Mouse (Mus musculus) neural tube, embryonic 12.5 days (tissue): ENCODE measurements around the gene Mthfr. TPM values are rescaled to one million over a fixed set of nuclear protein-coding genes. Genes with fewer than 3 reads are reported as not detected.

ENCODE experiments used
- ATAC-seq: fragments of 200-750 bp; cut with Nextera tagmentation; 2 replicates; pipeline ENCODE4 v1.8.0; 2017; ENCODE audit warnings: low read depth, mild to moderate bottlenecking, moderate TSS enrichment, moderate library complexity; ENCODE audit not compliant: low FRiP score
- H3K27ac ChIP-seq: fragments of 300-500 bp; sonication (generic); 2 replicates; pipeline ENCODE4 v1.5.1; 2016
- H3K27me3 ChIP-seq: fragments of 300-500 bp; sonication (generic); replicated peaks from 2 replicates; pipeline ENCODE4 v1.6.1; 2016; ENCODE audit warnings: mild to moderate bottlenecking
- H3K36me3 ChIP-seq: fragments of 300-500 bp; sonication (generic); 2 replicates; pipeline ENCODE4 v1.6.1; 2016; ENCODE audit warnings: mild to moderate bottlenecking
- H3K4me1 ChIP-seq: fragments of 300-500 bp; sonication (generic); 2 replicates; pipeline ENCODE4 v1.6.1; 2016
- H3K4me2 ChIP-seq: fragments of 300-500 bp; sonication (generic); replicated peaks from 2 replicates; pipeline ENCODE4 v1.6.1; 2016; ENCODE audit warnings: mild to moderate bottlenecking
- H3K4me3 ChIP-seq: fragments of 300-500 bp; sonication (generic); 2 replicates; pipeline ENCODE4 v1.5.1; 2016
- H3K9ac ChIP-seq: fragments of 300-500 bp; sonication (generic); 2 replicates; pipeline ENCODE4 v1.6.1; 2016; ENCODE audit warnings: mild to moderate bottlenecking
- H3K9me3 ChIP-seq: fragments of 300-500 bp; sonication (generic); 2 replicates; pipeline ENCODE4 v1.6.1; 2016; ENCODE audit warnings: mild to moderate bottlenecking
- WGBS: fragments of 180-500 bp; shearing (Covaris S2); methylation state at CpG from one replicate; pipeline ENCODE4 v1.1.7; 2016; 5-methylcytosine and 5-hydroxymethylcytosine counted together
- polyA plus RNA-seq: library from polyadenylated mRNA; unstranded; fragments of >200 nt; fragmentation: Nextera tagmentation; extraction: Ambion mirVana; gene quantifications from 2 replicates; pipeline ENCODE4 v1.2.1, GENCODE M21; 2016

Gene Mthfr
- polyA plus RNA-seq, 1 experiment from 2014 or later, result 30.7 TPM

DNA sequence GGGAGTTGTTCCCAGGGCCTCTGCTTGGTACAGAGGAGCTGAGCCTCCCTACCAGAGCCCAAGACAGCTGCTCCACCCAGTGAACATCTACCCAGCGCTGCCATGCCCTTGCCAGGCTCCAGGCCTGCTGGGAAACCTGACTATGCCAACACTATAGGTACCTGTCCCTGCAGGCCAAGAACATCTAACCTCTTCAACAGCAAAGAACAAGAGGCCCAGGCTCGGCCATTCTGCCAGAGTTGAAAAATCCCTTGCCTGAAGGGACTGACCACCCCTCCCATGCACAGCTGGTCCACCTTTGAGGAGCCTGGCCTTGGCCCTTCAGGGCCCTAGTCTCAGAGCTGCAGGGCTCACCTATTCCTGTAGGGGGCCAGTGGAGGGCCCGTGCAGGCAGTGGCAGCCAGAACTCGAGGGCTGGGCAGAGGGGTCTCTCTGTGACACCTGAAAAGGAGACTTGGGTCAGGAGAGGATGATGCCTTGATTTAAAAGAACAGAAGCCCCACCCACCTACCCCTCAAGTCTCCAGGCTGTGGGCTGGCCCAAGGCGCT, 18.9 kb downstream of the Mthfr start:
- ATAC-seq, result no peak

DNA sequence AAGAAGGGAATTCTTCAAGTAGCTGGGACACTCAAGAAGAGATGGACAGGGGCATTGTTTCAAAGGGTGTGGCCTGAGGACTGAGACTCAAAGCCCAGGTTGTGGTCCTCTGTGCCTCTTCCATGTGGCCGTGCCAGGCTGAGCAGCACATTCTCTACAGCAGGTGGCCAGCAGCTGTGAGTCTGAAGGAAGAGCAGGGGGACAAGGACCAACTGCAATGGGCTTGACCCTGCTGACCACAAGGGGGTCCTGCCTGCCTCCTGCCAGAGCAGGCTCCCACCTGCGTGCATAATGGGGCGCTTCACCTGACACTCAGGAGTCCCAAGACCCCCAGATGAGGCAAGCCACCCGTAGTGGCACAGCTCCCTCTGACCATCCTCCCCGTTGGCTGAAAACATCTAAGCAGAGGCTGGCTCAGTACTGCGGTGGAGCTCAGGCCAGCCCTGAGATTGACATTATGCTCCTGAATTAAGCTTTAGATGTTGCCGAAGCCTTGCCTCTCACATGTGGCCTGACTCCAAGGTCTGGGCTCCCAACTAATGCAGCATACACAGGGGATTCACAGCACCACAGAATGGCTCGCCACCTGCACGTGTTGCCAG, 19.4 kb downstream of the Mthfr start:
- no peak for ATAC-seq
- WGBS, result 92% methylated on average over 9 of the region's 9 CpGs
- Histone ChIP-seq H3K4me1 (no peaks in the 10 kb centered on the region), H3K36me3 (peaks cover 58% of the 10 kb centered on the region), H3K4me3 (no peak overlapping the region), H3K27ac (no peak overlapping the region), H3K9ac (no peak overlapping the region), H3K27me3 (no peaks in the 10 kb centered on the region), H3K4me2 (no peak overlapping the region), H3K9me3 (no peaks in the 10 kb centered on the region)

More for the DNA sequence above, 18.9 kb downstream of the Mthfr start:
- no peaks in the 10 kb centered on the region for H3K9me3 ChIP-seq
- WGBS, result 72% methylated on average over 5 of the region's 5 CpGs
- no peak overlapping the region for H3K27ac ChIP-seq
- no peak overlapping the region for H3K4me2 ChIP-seq
- no peaks in the 10 kb centered on the region for H3K27me3 ChIP-seq
- H3K9ac ChIP-seq, result no peak overlapping the region
- H3K4me3 ChIP-seq, result no peak overlapping the region
- peaks cover 64% of the 10 kb centered on the region for H3K36me3 ChIP-seq
- H3K4me1 ChIP-seq, result no peaks in the 10 kb centered on the region

DNA sequence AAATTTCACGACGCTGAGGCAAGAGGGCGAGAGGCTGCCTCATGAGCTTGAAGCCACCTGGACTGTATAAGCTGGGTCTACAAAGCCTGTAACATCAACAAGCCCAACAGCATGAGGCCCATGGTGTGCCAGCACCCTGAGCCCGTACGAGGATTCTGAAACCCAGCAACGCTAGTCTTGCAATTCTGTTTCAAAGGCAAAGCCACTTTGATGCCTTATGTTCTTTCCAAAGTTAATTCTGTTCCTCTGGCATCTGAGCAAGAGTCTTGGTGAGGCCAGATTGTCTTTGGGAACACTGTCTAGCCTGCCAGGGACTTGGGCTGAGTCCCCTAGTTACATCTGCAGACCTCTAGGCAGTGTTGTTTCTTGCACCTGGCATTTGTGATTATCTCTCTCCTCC, 20.1 kb downstream of the Mthfr start:
- 95% methylated on average over 6 of the region's 6 CpGs for WGBS
- Histone ChIP-seq H3K36me3 (peaks cover 51% of the 10 kb centered on the region), H3K27me3 (no peaks in the 10 kb centered on the region), H3K4me1 (no peaks in the 10 kb centered on the region), H3K4me3 (no peak overlapping the region), H3K9ac (no peak overlapping the region), H3K4me2 (no peak overlapping the region), H3K9me3 (no peaks in the 10 kb centered on the region), H3K27ac (no peak overlapping the region)
- ATAC-seq, result no peak

DNA sequence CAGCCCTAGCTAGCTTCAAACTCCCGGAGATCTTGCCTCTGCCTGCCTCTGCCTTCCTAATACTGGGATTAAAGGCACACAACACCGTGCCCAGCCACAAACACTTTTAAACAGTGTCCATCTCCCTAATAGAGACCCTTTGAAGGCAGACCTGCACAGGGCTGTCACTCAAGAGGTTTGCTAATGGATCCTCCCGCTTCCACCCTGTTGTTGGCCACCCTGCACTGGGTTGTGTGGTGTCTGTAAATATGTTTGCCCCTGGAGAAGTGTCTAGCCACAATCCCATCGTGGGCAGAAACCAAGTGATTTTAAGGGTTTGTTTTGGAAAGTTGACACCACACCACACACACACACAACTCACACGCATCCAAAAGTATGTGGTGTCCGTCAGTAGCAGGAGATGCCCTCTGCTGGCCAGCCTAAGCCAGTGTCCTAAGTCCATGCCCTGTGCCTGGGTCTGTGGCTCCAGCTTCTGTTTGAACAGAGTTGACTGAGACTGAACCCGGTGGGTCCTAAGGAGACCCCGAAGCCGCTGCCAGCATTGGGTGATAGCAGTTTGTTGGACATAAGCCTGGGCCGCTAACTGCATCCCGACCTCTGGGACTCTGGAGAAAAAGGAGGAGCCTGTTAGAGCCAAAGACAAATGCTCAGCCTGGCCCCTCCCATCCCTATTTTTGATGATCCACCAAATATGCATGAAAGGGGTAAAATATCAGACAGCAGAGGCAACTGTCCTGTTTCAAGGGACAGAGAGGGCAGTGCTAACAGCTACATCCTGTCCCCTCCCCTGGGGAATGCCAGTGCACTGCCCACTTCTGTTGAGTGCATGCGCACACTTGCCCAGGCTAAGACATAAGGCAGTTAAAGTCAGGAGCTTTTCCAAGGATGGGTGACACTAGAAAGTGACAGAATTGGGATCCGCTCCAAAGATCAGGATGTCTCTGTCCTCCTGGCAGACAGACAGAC, 21.5 kb downstream of the Mthfr start:
- Histone ChIP-seq H3K27ac (no peak overlapping the region), H3K36me3 (peaks cover 39% of the 10 kb centered on the region), H3K4me1 (no peaks in the 10 kb centered on the region), H3K9ac (no peak overlapping the region), H3K4me2 (no peak overlapping the region), H3K27me3 (no peaks in the 10 kb centered on the region), H3K4me3 (no peak overlapping the region), H3K9me3 (no peaks in the 10 kb centered on the region)
- ATAC-seq, result peak; percentile 53; the same call in 1 of the 2 replicates
- WGBS, result 56% methylated on average over 13 of the region's 13 CpGs

DNA sequence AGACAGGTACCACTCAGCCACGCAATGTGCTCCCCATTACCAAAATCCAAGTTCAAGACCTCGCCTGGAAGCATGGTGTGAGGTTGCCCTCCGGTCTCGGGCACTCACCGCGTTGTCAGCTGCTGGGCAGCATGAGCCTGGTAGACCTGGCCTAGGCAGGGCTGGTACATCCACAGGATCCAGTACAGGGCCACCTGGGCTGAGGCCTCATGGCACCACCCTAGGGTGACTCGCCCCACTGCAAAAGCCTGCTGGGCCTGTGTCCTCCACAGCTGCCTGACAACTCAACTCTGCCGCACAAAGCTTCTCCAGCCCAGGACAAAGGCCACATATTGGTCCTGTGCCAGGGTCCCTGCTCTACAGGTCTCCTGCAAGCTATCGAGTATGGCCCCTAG, 22.2 kb downstream of the Mthfr start:
- H3K9ac ChIP-seq, result no peak overlapping the region
- no peaks in the 10 kb centered on the region for H3K9me3 ChIP-seq
- H3K27me3 ChIP-seq, result no peaks in the 10 kb centered on the region
- no peak overlapping the region for H3K4me3 ChIP-seq
- H3K4me1 ChIP-seq, result peaks cover 2% of the 10 kb centered on the region; the same call in 1 of the 2 replicates
- H3K4me2 ChIP-seq, result no peak overlapping the region
- 90% methylated on average over 9 of the region's 9 CpGs for WGBS
- peaks cover 32% of the 10 kb centered on the region for H3K36me3 ChIP-seq
- no peak for ATAC-seq
- H3K27ac ChIP-seq, result no peak overlapping the region

DNA sequence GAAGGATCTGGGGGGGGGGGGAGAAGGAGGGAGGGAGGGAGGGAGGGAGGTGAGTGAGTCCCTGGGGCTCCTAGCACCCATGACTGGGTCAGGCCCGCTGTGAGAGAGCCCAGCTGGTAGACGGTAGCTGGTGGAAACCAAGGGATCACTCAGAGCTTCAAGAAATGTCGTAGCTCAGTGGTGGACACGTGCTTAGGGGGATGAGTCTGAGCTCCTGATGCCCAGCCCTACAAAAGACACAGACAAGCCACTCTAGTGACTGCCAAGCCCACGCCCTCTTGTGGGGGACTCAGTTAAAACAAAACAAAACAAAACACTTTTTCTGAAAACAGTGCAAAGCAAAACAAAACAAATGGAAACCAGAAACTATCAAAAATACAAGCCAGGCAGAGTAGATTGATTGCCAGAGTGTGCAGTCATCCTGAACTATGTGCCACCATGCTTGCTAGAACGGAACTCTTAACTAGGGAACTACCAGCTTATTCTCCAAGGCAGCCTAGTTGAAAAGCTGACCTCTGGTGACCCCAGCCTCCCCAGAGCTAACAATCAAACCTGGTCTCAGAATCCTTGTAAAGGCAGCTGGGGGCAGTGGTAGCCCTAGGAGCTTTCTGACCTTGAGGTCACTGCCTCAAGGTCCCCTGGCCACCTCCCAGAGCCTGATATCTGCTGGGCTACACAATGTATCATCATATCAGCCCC, 27.0 kb downstream of the Mthfr start:
- Histone ChIP-seq H3K4me3 (no peak overlapping the region), H3K4me1 (peaks cover 3% of the 10 kb centered on the region; the same call in 1 of the 2 replicates), H3K9ac (no peak overlapping the region), H3K27me3 (no peaks in the 10 kb centered on the region), H3K4me2 (no peak overlapping the region), H3K36me3 (no peaks in the 10 kb centered on the region), H3K27ac (no peak overlapping the region), H3K9me3 (no peaks in the 10 kb centered on the region)
- ATAC-seq, result 0 out of 2 replicates have a peak, but pooled peaks have one; percentile 26
- 41% methylated on average over 6 of the region's 6 CpGs for WGBS

DNA sequence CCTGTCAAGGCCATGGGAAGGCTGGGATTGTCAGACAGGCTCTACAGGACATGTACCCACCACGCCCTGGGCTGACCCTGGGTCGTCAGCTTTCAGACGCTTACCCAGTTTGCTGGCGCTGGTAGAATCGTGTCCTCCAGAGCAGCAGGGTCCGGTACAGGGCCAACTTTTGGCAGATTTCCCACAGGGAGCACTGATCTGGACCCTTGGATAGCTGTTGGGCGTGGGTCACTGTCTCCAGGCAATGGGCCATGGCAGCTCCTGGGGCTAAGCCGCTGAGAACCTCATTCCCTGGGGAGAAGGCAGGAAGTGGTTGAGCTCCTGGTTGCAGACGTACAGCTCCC, 27.5 kb downstream of the Mthfr start:
- no peaks in the 10 kb centered on the region for H3K36me3 ChIP-seq
- WGBS, result 61% methylated on average over 9 of the region's 9 CpGs
- no peak overlapping the region for H3K9ac ChIP-seq
- H3K4me1 ChIP-seq, result peaks cover 3% of the 10 kb centered on the region; the same call in 1 of the 2 replicates
- no peak for ATAC-seq
- no peak overlapping the region for H3K4me2 ChIP-seq
- no peaks in the 10 kb centered on the region for H3K27me3 ChIP-seq
- no peak overlapping the region for H3K4me3 ChIP-seq
- no peaks in the 10 kb centered on the region for H3K9me3 ChIP-seq
- no peak overlapping the region for H3K27ac ChIP-seq

DNA sequence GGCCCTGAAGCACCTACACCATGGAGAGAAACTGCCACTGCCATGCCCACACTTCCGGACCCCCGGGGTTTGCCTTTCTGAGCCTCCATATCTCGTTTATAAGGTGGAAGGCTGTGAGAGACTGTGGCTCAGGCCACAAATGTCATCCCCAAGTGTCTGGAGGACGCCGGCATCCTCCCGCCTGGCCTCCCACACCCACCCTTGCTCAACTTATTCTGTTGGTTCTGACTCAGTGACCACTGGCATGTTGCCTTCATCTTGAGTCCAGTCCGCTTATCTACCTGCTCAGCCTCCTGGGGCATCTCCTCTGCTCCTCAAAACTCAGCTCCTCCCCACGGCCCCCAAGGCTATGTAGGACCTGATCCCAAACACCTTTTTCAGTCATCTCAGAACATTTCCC, 28.5 kb downstream of the Mthfr start:
- no peak for ATAC-seq
- Histone ChIP-seq H3K27ac (no peak overlapping the region), H3K36me3 (no peaks in the 10 kb centered on the region), H3K4me3 (no peak overlapping the region), H3K4me2 (no peak overlapping the region), H3K27me3 (no peaks in the 10 kb centered on the region), H3K9me3 (no peaks in the 10 kb centered on the region), H3K4me1 (peaks cover 3% of the 10 kb centered on the region; the same call in 1 of the 2 replicates), H3K9ac (no peak overlapping the region)
- WGBS, result 92% methylated on average over 8 of the region's 8 CpGs

DNA sequence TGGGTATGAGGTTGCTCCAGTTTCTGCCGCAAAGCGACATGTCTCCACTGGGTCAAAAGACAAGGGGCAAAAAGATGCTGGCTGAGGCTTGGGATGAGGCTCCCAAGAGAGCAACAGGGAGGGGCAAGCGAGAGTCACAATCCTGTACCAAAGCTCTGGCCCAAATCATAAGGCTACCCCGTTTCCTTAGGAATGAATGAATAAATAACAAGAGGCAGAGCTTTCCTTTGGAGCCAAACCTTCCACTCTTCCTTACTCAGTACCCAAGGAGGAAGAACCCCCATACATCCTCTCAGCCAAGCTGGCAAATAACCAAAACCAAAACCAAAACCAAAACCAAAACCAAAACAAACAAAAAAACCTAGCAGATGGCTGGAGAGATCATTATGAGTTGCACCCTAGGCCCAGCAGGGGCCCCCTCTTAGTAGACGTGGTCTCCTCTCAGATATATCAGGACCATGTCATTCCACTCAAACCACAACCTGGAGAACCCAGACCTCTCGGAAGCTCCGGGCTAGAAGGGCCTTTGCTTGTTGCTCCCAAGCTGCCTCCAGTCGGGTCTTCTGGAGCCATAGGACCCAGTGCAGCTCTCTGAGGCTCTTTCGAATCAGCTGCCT, 30.8 kb downstream of the Mthfr start:
- WGBS, result 84% methylated on average over 9 of the region's 9 CpGs
- ATAC-seq, result no peak

DNA sequence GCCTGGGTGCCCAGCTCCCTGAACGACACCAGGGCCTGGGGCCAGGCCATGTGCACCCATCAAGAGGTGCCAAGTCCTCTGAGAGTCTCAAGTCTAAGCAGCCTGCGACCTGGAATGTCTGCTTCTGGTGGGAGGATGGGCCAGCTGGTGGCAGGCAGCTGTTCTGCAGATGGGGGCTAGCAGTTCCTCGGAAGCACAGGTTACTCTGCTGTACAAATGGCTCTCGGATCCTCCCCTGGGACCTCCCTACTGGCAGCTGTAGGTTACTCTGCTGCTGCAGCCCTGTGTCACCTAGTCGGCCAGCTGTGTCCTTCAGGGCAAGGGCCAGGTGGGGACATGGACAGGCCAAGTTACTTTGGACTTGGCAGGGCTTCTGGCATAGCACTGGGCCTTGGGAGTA, 32.6 kb downstream of the Mthfr start:
- no peaks in the 10 kb centered on the region for H3K4me1 ChIP-seq
- no peak overlapping the region for H3K4me3 ChIP-seq
- H3K9me3 ChIP-seq, result no peaks in the 10 kb centered on the region
- WGBS, result 62% methylated on average over 5 of the region's 5 CpGs
- H3K36me3 ChIP-seq, result no peaks in the 10 kb centered on the region
- H3K4me2 ChIP-seq, result no peak overlapping the region
- no peak for ATAC-seq
- H3K27me3 ChIP-seq, result no peaks in the 10 kb centered on the region
- H3K27ac ChIP-seq, result no peak overlapping the region
- H3K9ac ChIP-seq, result no peak overlapping the region

More for the DNA sequence above, 30.8 kb downstream of the Mthfr start:
- no peak overlapping the region for H3K9ac ChIP-seq
- peaks cover 3% of the 10 kb centered on the region; the same call in 1 of the 2 replicates for H3K4me1 ChIP-seq
- no peak overlapping the region for H3K4me2 ChIP-seq
- H3K27me3 ChIP-seq, result no peaks in the 10 kb centered on the region
- H3K9me3 ChIP-seq, result no peaks in the 10 kb centered on the region
- no peak overlapping the region for H3K4me3 ChIP-seq
- H3K36me3 ChIP-seq, result no peaks in the 10 kb centered on the region
- no peak overlapping the region for H3K27ac ChIP-seq

DNA sequence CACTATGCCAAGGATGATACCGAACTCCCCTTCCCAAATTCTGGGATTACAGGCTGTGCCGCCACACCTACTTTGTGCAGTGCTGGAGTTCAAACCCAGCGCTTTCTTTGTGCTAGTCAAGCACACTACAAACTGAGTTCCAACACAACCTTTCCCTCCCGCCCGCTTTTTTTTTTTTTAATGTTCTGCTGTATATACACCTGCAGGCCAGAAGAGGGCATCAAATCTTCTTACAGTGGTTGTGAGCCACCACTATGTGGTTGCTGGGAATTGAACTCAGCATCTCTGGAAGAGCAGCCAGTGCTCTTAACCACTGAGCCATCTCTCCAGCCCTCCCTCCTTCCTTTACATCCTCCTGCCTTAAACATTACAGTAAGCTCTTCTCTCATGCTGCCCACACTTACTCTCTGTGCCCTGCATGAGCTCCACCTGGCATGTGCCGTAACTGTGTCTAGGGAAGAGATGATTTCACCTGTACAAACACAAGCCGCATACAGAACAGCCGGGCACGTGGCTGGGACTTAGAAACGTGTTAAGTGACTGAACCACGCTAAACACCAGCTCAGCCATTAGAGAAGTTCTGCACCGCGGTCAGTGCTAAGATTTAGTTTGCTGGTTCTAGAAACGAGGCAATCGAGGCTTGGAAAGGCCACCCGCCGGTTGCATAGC, 35.8 kb downstream of the Mthfr start:
- Histone ChIP-seq H3K4me3 (peak overlapping the region; percentile 15; the same call in 1 of the 2 replicates), H3K9ac (no peak overlapping the region), H3K9me3 (no peaks in the 10 kb centered on the region), H3K27me3 (no peaks in the 10 kb centered on the region), H3K4me2 (peak overlapping the region; percentile 53), H3K27ac (no peak overlapping the region), H3K4me1 (no peaks in the 10 kb centered on the region), H3K36me3 (no peaks in the 10 kb centered on the region)
- WGBS, result 53% methylated on average over 17 of the region's 17 CpGs
- ATAC-seq, result no peak
